Mouse (Mus musculus) retina, adult 2 months (tissue): ENCODE measurements around the gene Gm20817.
"Not testable (repeated sequence)": the region's sequence is repeated elsewhere in the genome, so short reads cannot be mapped to it uniquely, and the experiment has no call there.

Experiments used
- DNase-seq: peaks from one replicate; pipeline ENCODE4 v3.0.0-alpha.2; 2012; ENCODE audit warnings: low read depth, low spot score

Gm20817 gene

DNA sequence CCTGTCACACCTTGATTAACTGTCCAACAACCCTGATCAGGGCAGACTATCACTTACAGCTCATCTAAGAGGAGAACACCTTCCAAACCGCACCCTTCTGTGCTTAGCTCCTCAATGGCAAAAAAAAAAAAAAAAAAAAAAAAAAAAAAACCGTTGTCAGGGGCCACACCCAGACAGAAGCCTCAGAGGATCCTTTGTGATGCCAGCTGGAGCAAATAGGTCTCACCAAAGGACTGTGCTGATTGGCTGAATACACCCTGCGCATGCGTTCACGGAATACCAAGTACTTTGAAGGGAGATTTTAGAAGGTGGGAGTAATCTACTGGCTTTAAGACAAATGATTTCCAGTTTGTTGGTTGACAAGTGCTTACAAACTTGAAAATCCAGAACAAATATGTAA lies at the start of gene Gm20817:
Gene Gm20817, minus strand, starts transcription at position 101 of the 400 bp plus-strand sequence.
- DNase-seq = not testable (repeated sequence)
